Mouse (Mus musculus) liver, embryonic 18 days (tissue): ENCODE data around the gene Speer3. TPM values are rescaled to one million over a fixed set of nuclear protein-coding genes. Genes with fewer than 3 reads are reported as not detected.

Source experiments
- polyA plus RNA-seq: library from polyadenylated mRNA; depleted of rRNA; stranded (reverse); fragments of >200 nt; gene quantifications from 2 replicates; pipeline ENCODE4 v1.2.3, GENCODE M21; 2012; rRNA removed

Gene Speer3
- not detected in 2 replicates for polyA plus RNA-seq

DNA sequence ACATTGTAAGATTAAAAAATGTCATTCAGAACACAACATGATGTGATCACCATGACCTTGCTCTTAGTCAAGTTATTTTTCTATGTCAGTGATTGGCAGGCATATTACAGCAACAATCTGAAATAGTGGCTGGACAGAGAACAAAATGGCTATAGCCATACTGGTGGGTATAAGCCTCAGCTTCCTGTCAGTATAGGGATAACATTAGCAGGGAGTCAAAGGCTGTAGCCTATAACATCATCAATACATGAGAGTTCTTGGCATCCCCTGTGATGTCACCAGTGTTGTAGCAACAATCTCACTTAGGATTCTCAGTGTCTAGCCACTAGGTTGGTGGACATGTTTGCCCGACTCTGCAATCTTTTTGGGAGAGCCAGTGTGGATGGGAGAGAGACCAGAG lies at the start of gene Speer3:
Speer3 (plus strand) TSS at position 301 of the 400 bp plus-strand sequence.

Other genes with a start within 250 kb of the Speer3 start
- gene Sema3e, start 233.7 kb downstream of the Speer3 start, polyA plus RNA-seq, result 0.02 TPM in 2 replicates